ENCODE assay signal across 7 mouse cellular contexts in genomic region chr13:43478586-43478985, GRCm38 (mm10). TPM values are rescaled to one million over a fixed set of nuclear protein-coding genes. Genes with fewer than 3 reads are reported as not detected.
DNase-seq lines count a peak whose midpoint lies in the region; ATAC-seq and TF ChIP-seq lines count a peak whose summit lies in the region.

No protein-coding gene starts in this region.

- peak overlapping the region; percentile 81 for H3K4me2 ChIP-seq in embryonic facial prominence, embryonic 13.5 days
- peak overlapping the region; percentile 59 for H3K4me2 ChIP-seq in hindbrain, embryonic 14.5 days (replicated peaks)
- peak overlapping the region; percentile 76 for H3K4me2 ChIP-seq in lung, embryonic 16.5 days (ENCODE audit: low read depth, low read length)

- peak overlapping the region; percentile 67 for H3K9ac ChIP-seq in embryonic facial prominence, embryonic 13.5 days
- peak overlapping the region; percentile 99 for H3K9ac ChIP-seq in hindbrain, embryonic 14.5 days
- H3K9ac ChIP-seq in lung, embryonic 16.5 days (ENCODE audit: low read length): peak overlapping the region; percentile 62

- H3K36me3 ChIP-seq in embryonic facial prominence, embryonic 13.5 days: no peaks in the 10 kb centered on the region
- H3K36me3 ChIP-seq in hindbrain, embryonic 14.5 days (replicated peaks; ENCODE audit: control insufficient read depth, insufficient read depth): no peaks in the 10 kb centered on the region
- no peaks in the 10 kb centered on the region for H3K36me3 ChIP-seq in lung, embryonic 16.5 days (ENCODE audit: control insufficient read depth, insufficient read depth, low read length)
- H3K36me3 ChIP-seq in thymus, adult 2 months (ENCODE audit: control insufficient read depth, insufficient read depth, low read length): no peaks in the 10 kb centered on the region

- H3K4me1 ChIP-seq in embryonic facial prominence, embryonic 13.5 days: peaks cover 25% of the 10 kb centered on the region
- peaks cover 39% of the 10 kb centered on the region for H3K4me1 ChIP-seq in hindbrain, embryonic 14.5 days (replicated peaks; ENCODE audit: control insufficient read depth, insufficient read depth, low read length)
- H3K4me1 ChIP-seq in lung, embryonic 16.5 days (replicated peaks; ENCODE audit: control insufficient read depth, insufficient read depth, low read length): peaks cover 40% of the 10 kb centered on the region
- H3K4me1 ChIP-seq in thymus, adult 2 months (replicated peaks; ENCODE audit: control insufficient read depth, insufficient read depth, low read length): peaks cover 15% of the 10 kb centered on the region

- peak overlapping the region; percentile 99 for H3K4me3 ChIP-seq in embryonic facial prominence, embryonic 13.5 days
- peak overlapping the region; percentile 96 for H3K4me3 ChIP-seq in hindbrain, embryonic 14.5 days (replicated peaks; ENCODE audit: low read length)
- peak overlapping the region; percentile 51 for H3K4me3 ChIP-seq in lung, embryonic 16.5 days (ENCODE audit: low read length)
- no peak overlapping the region for H3K4me3 ChIP-seq in thymus, adult 2 months (ENCODE audit: control insufficient read depth, insufficient read depth, low read length)

- no peaks in the 10 kb centered on the region for H3K9me3 ChIP-seq in embryonic facial prominence, embryonic 13.5 days
- H3K9me3 ChIP-seq in hindbrain, embryonic 14.5 days (ENCODE audit: control insufficient read depth, low read length): no peaks in the 10 kb centered on the region
- no peaks in the 10 kb centered on the region for H3K9me3 ChIP-seq in lung, embryonic 16.5 days (ENCODE audit: control insufficient read depth, low read length)

- H3K27me3 ChIP-seq in embryonic facial prominence, embryonic 13.5 days: no peaks in the 10 kb centered on the region
- H3K27me3 ChIP-seq in hindbrain, embryonic 14.5 days (ENCODE audit: control insufficient read depth, insufficient read depth, low read length): no peaks in the 10 kb centered on the region
- H3K27me3 ChIP-seq in lung, embryonic 16.5 days (ENCODE audit: control insufficient read depth, insufficient read depth, low read depth, low read length): no peaks in the 10 kb centered on the region
- no peaks in the 10 kb centered on the region for H3K27me3 ChIP-seq in thymus, adult 2 months (ENCODE audit: control insufficient read depth, insufficient read depth, low read length)

- TF ChIP-seq CTCF in thymus, adult 2 months (IDR thresholded peaks at IDR 0.05; ENCODE audit: borderline replicate concordance, control insufficient read depth, extremely low read depth, insufficient read depth, low read length, poor library complexity): no peak

- WGBS in embryonic facial prominence, embryonic 13.5 days: 31% methylated on average over 8 of the region's 8 CpGs
- 22% methylated on average over 8 of the region's 8 CpGs for WGBS in hindbrain, embryonic 14.5 days
- WGBS in lung, embryonic 16.5 days: 13% methylated on average over 8 of the region's 8 CpGs
- WGBS in thymus, adult 2 months: 12% methylated on average over 8 of the region's 8 CpGs

- DNase-seq in urinary bladder, postnatal 14 days (ENCODE audit: low spot score): peak; percentile 50
- no peak for DNase-seq in urinary bladder, postnatal 25 days (ENCODE audit: low spot score)
- peak; percentile 38 for DNase-seq in hindbrain, embryonic 14.5 days (ENCODE audit: low spot score)
- DNase-seq in thymus, adult 2 months: no peak
- DNase-seq in layer of hippocampus, adult 9-10 months (ENCODE audit: low spot score): no peak

- no peak for ATAC-seq in embryonic facial prominence, embryonic 13.5 days (ENCODE audit: insufficient number of reproducible peaks, insufficient read depth, low FRiP score, low TSS enrichment, low read depth)
- ATAC-seq in hindbrain, embryonic 14.5 days (ENCODE audit: low FRiP score): no peak
- no peak for ATAC-seq in lung, embryonic 16.5 days (ENCODE audit: low read depth)

- no peak for TF ChIP-seq POLR2A in thymus, adult 2 months (IDR thresholded peaks at IDR 0.05; ENCODE audit: control insufficient read depth, extremely low read depth, insufficient read depth, low read length, poor library complexity)

- no peak overlapping the region for H3K27ac ChIP-seq in embryonic facial prominence, embryonic 13.5 days
- 0 out of 2 replicates have a peak overlapping the region, but pooled peaks have one; percentile 7 for H3K27ac ChIP-seq in hindbrain, embryonic 14.5 days
- peak overlapping the region; percentile 66 for H3K27ac ChIP-seq in lung, embryonic 16.5 days (ENCODE audit: low read length)
- no peak overlapping the region for H3K27ac ChIP-seq in thymus, adult 2 months (ENCODE audit: control insufficient read depth, insufficient read depth, low read length)

RNA-seq across cellular contexts. Expression of gene Ranbp9, which starts 2.5 kb away (rescaled TPM):
- 11.0 and 11.1 TPM in 2 replicates for polyA plus RNA-seq in embryonic facial prominence, embryonic 13.5 days (2015; fragmentation: Nextera tagmentation; extraction: Ambion mirVana)
- polyA plus RNA-seq in hindbrain, embryonic 14.5 days (2014; fragmentation: Nextera tagmentation; extraction: Ambion mirVana): 14.8 and 16.8 TPM in 2 replicates
- 8.8 and 8.9 TPM in 2 replicates for polyA plus RNA-seq in lung, embryonic 16.5 days (2015; fragmentation: Nextera tagmentation; extraction: Ambion mirVana)
- 26.7 and 35.6 TPM in 2 replicates for polyA plus RNA-seq in thymus, adult 2 months (2012; rRNA removed)

Comparison
In these comparisons a context has a peak if more than half of its experiments do, and no peak if none do; other contexts are left out.
1. DNase-seq: peak in urinary bladder, postnatal 14 days (single experiment) and hindbrain, embryonic 14.5 days (single experiment); none in urinary bladder, postnatal 25 days (single experiment), thymus, adult 2 months (single experiment) and layer of hippocampus, adult 9-10 months (single experiment).
2. H3K27ac ChIP-seq: peak in hindbrain, embryonic 14.5 days (single experiment) and lung, embryonic 16.5 days (single experiment); none in embryonic facial prominence, embryonic 13.5 days (single experiment) and thymus, adult 2 months (single experiment).
3. Peak in every context shown above with its lines, with median percentiles within 50 percentile points of each other: H3K4me2 ChIP-seq and H3K9ac ChIP-seq.